Mouse (Mus musculus) Muller cell, postnatal 12 days (primary cell): ENCODE results near the gene Irgc1.

ENCODE experiments used
- DNase-seq: peaks from one replicate; pipeline ENCODE4 v3.0.0-alpha.2; 2015; ENCODE audit errors: inconsistent ontology term

Gene Irgc1

DNA sequence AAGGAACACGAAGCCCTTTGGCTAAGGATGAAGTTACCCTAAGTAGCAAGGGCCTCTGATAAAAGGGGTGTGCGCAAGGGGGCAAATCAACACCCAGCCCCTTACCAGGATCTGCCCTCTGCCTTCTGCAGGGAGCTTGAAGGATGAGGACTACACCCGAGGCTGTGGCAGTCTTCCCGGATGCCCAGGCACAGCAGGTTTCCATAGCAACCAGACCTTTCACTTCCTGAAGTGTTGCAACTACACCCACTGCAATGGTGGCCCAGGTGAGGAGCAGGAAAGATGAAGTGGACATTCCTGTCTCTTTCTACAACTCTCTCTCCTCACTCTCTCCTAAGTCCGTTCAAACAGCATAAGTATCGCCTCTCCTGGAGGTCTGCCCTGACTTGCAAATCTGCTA is 20.3 kb upstream of the Irgc1 start:
- DNase-seq, result no peak

DNA sequence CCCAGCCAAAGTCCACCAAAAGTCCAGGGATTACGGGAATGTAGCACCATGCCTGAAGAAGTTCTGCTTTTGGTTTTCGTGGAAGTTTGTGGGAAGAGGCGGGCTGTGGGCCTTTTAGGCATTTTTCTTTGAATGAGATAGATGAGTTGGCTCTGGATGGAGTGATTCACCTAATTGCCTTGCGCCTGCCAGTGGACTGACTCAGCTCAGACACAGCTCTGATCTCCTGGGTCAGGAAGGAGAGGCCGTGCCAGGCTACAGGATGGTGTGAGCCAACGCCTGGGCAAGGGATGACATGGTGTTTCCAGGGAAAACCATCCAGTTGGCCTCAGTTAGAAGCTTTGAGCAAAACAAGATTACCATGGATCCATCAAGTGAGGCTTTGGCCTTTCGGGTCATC is 18.3 kb upstream of the Irgc1 start:
- peak; percentile 93 for DNase-seq

DNA sequence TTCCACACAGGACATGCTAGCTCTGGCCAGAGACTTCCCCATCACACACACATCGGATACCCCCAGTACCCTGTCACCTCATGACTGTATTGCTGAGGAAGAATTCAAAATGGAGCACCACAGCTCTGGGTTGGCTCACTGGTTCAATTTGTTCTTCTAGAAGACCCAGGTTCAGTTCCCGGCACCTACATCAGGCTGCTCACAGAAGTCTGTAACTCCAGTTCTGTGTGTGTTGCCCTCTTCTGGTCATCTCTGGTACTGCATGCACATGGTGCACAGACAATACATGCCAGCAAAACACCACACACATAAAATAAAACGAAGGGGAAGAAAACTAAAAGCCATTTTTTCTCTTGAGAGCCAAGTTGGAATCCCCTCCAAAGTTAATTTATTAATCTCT is 17.0 kb upstream of the Irgc1 start:
- no peak for DNase-seq

DNA sequence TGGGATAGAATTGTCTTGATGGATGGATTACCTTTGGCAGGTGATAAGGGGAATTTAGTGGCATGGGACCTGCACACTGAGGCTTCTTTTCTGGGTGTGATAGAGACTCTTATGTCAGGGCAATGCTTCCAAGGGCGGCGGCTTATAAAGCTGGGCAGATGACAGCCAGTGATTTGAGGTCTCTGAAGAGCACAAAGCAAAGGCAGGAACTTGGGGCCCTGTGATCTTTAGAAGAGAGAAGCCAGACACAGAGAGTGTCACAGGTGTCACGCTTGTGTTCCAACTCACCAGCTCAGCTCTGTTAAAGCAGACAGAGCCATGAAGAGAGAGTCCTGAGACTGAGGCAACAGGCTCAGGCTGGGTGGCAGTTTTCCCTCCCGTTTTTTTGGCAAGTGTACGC is 15.8 kb upstream of the Irgc1 start:
- no peak for DNase-seq

DNA sequence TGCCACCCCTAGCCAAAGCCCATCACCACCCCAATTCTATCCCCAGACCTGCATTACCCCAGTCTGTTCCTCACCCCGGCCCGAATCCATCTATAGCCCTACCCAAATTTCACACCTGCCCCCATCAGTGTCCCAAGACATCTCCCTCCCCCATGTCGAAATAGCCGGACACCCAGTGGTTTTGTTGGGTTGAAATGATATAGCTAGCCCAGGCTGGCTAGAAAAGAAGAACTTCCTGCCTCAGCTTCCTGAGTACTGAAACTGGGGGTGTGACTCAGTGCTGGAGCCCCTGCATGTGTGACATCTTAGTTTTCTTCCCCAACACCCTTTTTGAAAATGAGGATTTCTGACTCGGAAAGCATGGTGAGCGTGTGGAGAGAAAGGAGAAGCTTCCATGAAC is 14.7 kb upstream of the Irgc1 start:
- no peak for DNase-seq

DNA sequence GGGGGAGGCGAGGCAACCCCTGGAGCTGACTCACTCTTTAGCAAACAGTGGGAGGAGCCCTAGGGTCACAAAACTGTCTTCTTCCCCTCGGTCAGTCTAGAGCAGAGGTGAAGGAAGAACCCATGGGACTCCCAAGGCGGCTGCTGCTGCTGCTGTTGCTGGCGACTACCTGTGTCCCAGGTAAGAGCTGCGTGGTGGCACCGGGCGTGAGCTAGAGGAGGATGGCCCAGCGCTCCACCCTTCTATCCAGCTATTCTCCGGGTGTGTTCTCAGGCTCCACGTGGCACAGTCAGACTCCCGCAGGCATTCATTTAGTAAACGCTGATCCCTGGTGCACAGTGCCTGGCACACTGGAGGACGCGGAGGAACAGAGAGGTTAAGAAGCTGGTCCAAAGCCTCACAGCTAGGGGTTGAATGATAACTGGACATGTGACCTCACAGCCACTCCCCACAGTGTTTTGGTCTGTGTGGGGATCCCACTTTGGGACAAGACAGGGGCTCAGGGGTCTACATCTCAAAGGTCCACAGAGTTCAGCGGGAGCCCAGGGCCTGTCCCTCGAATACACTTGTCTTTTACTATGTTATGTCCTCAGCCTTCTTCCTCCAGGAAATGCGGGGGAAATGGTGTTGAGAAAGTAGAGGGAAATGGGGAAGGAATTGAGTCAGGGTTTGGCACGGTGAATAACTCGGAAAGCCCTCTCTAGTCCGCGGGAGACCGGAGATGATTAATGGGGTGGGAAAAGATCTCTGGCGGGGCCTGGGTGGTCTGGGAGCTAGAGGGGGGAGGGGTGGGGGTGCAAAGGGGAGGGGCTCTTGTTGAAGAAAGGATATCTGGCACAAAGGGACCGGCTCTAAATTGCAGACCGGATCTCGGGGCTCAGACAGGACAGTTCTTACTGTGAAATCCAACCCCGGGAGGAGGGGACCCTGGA is 10.6 kb upstream of the Irgc1 start, which contains the start of gene Plaur:
Gene Plaur (plus strand): TSS at position 97 of the 932 bp plus-strand sequence.
- peak; percentile 42 for DNase-seq

DNA sequence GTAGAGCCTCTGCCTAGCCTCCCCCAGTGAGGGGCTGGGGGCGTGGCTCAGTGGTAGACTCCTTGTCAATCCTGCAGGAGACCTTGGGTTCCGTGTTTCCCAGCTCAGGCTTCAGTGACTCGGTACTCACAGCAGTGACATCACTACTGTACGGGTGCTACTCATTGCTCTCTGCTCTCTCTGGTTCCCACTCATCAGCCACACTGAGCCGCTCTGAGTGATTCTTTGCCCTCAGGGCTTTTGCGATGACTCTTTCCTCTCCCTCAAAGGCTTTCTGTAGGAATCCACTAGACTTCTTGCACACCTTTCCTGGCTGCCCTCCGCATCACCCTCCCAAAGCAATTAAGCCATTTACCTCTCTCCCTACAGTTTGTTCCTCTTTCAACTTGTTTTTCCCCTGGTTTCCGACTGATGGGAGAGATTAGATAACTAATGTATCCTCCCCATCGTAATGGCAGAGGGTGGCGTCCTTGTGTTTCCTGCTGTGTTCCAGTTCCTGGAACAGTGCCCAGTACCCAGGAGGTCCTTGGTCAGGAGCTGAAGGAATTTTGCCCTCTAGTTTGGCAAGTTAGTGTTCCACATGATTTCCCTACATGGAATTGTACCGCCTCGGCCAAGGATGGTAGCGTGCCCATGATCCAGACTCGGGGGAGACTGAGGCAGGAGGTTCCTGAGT is 9.4 kb upstream of the Irgc1 start:
- DNase-seq, result no peak

DNA sequence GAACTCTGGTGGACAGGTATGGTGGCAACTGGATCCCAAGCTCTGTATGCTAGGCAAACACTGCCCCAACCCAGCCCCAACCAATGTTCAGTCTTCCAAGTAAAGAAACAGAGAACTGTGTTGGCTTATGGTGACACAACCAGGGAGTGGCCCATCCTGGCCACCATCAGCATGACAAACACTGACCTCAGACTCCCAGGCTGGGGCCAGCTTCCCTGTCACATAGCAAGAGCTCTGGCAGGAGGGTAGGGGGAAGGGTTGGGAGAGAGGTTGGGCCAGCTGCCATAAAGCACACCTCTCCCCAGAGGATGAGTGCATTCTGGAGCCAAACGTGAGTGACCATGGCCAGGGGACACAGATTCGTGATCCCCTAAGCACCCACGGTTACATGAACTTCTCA is 7.7 kb upstream of the Irgc1 start:
- no peak for DNase-seq

DNA sequence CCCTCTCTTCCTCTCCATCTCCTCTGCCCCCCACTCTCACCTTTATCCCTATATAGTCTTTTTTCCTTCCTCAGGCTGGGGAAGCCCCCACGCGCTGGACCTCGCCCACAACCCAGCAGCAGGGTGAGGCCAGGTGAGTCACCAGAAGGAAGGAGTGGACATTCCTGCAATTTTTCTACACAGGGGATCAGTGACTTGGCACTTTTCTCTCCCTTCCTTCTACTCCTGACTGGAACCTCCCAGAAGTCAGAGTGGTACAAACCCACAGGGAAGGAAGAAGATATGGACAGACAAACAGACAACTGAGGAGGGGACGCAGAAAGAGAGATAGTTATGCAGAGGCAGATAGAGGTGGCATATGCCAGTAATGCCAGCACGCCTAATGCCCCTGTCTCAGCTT is 7.3 kb upstream of the Irgc1 start:
- DNase-seq, result no peak

DNA sequence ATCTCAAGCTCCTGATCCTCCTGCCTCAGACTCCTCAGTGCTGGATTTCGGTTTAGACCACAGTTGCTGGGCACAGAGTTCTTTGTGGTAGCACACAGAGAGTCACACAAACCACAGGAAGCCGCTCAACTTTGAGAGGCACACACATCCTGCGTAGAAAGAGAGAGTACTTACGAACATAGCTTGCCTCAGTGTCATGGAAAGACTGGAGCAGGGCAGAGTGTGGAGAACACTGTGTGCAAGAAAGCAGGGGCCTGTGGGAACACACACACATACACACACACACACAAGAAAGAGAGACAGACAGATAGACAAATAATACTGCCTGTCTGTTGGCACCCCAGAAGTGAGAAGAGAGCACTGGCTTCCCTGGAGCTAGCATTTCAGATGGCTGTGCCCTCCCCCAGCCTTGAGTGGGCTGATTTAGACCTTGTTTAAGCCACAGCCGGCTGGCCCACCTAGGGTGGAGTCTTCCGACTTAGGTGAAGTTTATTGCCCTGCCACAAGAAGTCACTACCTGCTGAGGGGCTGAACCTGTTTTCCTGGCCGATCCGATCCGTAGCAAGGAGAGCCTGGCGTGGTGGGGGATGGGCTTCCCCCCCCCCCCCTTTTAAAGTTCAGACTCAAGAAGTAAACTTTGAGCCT is 5.8 kb upstream of the Irgc1 start:
- no peak for DNase-seq

DNA sequence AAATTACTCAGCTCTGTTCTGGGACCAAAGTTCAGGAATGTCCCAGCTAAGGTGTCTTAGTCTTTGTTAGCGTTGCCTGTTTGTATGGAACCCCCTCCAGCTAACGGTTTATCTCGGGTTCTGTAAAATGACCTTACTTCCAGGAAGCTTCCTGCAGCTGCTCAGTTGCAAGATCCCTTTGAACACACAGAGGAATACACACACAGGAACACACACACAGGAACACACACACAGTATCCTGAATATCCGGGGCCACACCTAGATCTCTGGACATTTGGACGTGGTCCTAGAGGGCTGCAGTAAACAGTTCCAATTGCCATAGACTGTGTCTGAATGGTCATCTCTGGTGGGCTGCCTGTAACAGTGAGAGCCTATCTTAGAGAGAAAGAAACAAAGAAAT is 3.6 kb upstream of the Irgc1 start:
- no peak for DNase-seq

DNA sequence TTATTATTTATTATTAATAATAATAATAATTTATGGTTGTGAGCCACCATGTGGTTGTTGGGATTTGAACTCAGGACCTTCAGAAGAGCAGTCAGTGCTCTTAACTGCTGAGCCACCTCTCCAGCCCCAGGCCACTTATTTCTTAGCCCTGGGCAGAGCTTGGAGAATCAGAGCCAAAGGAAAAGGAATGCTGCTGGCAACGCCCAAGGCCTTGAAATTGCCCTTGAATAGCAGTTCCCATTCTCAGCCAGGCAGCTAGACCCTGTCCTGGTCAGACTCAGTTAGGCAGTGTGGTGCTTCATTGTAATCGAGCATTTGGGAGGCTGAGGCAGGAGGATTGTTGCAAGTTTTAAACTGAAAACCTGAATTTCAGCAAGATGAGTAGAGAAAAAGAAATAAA is 2.1 kb upstream of the Irgc1 start:
- DNase-seq, result no peak

DNA sequence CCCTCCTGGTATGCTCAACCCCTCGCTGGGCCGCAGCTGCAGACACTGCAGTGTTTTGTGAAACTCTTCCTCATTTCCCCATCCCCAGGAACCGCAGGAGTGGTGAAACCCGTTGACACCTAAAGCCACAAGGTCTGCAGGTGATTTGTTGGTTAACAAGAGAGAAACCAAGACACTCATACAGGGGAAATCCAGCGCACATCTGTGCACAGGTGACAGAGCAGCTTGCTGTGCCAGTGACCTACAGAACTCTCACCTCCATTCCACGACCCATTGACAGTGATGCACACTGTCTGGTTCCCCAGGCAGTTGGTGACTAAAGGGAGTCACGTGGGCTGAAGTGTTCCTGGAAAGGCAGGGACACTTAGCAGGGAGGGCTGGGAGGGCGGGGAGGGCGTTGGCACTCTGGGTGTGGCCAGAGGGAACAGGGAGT is 1.5 kb downstream of the Irgc1 start:
- no peak for DNase-seq

DNA sequence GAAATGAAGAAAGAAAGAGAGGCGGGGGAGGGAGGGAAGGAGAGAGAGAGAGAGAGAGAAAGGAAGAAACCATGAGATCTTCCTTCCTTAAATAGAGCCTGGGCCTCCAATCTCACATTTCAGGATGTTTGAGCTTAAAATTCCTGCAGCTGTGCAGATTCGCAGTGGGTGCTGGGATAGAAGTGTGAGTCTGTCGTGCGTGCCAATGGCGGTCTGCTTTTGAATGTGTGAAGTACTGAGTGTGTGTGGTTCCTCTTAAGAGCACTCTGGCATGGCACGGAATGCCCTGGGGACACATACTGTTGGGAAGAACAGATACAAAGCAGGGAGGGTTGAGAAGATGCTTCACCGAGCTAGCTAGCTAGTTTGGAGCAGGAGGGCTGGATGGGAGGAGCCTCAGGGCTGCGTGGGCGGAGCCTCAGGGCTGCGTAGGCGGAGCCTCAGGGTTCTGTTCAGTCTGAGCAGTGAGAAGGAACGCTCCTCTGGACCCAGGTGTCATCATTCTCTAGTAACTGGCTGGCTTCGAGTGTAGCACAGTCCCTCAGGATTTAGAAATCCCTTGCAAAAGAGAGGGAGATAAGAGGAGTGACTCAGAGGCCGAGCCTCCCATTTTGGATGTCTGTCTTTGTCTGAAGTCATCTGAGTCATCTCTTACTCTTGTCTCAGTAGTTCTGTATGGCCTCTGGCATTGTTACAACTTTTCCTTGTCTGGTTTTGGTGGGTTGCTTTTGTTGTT is 3.1 kb downstream of the Irgc1 start:
- peak; percentile 77 for DNase-seq

DNA sequence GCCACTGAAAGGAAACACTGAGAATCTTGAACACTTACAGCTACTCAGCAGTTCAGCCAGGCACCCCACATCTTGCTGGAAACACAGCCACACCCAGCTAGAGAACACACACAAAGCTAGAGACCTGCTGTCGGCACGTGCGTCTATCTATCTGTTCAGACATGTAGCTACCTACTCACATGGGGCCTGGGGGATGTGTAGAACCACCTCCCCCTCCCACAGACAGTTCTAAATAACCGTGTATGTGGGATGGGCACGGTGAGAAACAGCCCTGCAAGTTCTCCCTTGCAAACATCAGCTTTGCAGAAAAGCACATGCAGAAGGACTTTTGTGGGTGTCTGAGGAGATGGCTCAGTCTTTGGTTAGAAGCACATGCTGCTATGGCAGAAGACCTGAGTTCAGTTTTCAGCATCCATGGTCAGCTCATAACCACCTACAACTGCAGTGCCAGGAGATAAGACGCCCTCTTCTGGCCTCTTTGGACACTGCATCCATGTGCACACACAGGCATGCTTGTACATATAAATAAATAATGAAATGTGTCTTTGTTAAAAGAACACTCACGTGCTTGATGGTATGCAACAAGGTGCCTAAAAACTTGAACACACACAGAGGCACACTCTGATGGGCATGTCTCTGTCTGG is 5.3 kb downstream of the Irgc1 start:
- DNase-seq, result no peak

DNA sequence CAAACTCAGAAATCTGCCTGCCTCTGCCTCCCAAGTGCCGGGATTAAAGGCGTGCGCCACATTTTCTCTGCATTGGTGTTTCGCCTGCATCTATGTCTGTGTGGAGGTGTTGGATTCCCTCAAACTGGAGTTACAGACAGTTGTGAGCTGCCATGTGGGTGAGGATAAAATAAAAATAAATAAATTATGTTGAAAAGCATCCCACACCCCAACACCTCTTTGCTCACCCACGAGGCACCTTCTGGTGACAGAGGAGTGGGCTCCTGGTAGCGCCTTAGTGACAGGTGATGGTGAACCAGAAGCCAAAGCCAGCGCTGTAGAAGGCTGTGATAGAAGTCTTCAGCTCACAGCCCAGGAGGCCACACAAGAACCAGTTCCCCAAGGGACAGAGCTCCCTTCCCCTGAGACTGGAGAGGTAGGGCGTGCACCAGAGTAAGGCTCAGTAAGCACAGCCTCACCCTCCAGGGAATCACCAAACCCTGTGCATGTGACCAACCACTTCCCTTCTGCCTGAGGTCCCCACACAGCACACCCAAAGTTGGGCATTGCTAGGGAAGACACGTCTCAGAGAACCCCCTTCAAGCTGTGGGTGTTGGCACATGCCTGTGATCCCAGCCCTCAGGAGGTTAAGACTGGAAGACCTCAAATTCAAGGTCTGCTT is 6.7 kb downstream of the Irgc1 start:
- DNase-seq, result no peak

DNA sequence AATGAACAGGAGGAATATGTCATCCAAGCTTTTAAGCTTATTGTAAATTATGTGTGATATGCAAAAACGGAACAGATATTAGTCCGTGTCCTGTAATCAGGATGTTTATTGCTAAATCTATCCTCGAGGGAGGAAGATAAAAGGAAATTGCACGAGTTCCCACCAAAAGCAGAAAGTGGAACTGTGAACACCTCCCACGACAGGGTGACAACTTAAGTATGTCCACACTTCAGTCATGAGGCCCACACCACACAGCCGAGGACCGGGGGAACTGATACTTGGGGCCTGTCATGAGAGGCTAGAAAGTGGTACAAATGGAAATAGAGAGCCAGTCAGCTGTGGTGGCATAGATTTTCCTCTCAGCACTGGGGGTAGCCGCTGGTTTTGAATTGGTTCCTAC is 9.8 kb downstream of the Irgc1 start:
- DNase-seq, result no peak

DNA sequence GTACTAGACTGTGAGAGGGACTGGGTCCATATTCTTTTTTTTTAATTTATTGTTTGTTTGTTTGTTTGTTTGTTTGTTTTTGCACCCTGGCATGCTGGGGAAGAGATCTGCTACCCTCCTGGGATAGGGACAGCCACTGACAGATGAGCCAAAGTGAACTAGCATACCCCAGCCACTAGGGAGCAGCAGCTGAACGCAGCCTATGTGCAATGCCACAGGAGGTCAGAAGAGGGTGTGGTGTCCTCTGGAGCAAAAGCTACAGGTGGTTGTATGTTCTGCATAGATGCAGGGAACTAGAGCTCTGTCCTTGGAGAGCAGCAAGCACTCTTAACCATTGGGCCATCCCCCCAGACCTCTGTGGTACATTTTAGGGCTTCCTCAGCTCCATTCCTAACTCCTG is 10.3 kb downstream of the Irgc1 start:
- DNase-seq, result peak; percentile 52

DNA sequence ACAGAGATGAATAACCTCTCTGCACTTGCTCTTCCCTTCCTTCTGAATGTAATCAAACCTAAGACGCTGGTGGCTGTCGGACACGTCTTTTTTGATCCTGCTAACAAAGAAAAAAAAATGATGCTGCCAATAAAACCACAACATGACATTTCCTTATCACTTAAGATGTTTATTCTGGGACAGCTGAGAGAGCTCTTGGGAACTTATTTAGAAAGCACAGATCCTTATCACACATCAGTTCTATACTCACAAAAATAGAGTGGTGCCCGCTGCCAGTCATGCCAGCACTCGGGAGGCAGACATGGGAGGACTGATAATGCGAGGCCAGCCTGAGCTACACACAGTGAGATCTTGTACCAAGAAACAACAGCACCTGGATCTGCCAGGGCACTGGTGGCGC is 12.2 kb downstream of the Irgc1 start:
- no peak for DNase-seq

DNA sequence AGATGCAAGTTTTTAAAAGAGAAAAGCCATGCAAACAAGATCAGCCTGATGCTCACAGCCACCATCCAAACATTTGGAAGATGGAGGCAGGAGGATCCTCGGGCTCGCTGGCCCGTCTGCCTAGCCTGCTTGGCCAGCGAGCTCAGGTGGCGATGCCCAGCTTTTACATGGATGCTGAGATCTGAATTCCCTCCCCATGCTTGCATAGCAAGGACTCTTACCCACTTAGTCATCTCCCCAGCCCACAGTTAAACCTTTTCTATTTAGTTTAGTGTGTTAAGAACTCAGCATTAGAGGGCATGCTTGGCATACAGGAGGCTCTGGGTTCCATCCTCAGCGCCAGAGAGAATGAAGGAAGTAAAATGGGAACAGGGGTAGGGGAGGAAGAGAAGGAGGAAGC is 12.9 kb downstream of the Irgc1 start:
- DNase-seq, result no peak

DNA sequence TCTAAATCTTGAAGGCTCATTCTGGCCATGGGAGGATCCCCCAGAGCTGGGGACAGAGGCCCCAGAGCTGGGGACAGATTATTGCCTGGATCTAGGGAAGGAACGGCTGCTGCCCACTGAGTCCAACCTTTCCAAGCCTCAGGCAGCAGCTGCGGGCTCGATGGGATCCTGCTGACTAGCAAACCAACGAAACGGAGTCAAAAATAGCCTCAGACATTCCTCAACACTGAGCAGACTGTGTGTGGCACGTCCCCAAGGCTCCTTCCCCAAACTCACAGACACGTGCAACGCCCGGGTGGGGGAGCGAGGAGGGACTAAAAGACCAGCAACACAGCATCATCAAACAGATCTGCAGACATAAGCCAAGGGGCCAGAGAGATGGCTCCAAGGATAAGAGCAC is 14.1 kb downstream of the Irgc1 start:
- DNase-seq, result peak; percentile 16
